Mouse (Mus musculus): ENCODE measurements at regions not wholly inside any gene's neighbourhood (a gene's known extent, or its start where the extent isn't known, plus 50 kb on each side); places are given as distances from the start of the nearest gene placed in this dataset.
A peak's percentile ranks its signal among the peaks of the same experiment; 100 is the strongest.

DNA sequence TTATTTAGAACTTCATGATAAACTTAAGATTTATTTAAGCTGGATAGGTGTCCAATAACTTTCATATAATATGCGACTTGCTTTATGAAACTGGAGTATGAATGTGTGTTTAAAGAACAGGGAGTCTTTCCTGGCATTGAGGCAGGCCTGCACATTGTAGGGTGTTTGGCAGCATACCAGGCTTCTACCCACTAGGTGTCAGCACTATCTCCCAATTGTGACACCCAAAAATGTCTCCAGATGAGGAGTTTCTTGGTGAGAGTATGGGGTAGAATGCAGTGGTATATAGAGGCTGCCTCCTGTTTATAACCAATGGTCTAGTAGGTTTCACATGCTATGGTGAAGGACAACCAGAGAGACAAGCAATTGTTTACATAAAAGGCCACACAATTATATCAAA lies 311.9 kb downstream of the Gpat3 start:
- DNase-seq (ENCODE audit: low spot score in 2 of 2), result no peak

DNA sequence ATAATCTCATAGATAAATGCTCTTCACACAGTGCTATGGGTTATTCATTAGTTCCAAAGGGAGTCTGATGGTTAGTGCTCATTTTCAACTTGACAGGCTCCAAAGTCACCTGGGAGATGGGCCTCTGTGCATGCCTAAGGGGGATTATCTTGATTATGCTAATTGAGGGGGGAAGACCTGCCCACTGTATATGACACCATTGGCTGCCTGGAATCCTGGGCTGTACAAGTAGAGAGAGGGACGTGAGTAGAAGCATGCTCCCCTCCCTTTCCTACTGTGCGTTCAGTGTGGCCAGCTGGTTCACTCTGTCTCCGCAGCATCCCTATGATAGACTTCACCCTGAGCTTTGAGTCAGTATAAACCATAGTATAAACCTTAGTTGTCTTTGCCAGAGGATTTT lies 300.8 kb downstream of the Gpat3 start:
- DNase-seq (ENCODE audit: low spot score in 2 of 2), result no peak

DNA sequence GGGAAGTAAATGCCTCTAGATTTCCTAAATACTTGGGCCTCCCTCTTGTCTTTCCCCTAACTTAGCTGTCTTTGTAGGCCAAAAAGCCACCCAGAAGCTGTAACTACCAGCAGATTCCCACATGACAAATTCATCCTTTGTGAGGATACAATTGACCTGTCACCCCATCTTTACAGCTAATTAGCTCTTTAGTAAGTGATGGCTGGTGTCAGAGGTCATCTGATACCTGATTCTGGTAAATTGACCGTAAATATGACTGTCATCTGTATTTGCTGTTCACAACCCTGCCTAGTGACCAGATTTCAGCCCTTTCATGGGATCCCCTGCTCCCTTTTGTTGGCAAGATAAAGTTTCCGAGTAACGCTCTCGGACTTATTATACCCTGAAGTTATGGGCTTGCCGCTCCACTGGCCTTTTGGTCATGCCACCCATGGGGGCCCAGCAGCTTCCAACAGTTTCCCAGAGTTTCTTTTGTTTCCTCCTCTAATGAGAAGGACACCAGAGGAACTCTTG lies 279.5 kb downstream of the Gpat3 start:
- no peak for DNase-seq (ENCODE audit: low spot score in 2 of 2)

DNA sequence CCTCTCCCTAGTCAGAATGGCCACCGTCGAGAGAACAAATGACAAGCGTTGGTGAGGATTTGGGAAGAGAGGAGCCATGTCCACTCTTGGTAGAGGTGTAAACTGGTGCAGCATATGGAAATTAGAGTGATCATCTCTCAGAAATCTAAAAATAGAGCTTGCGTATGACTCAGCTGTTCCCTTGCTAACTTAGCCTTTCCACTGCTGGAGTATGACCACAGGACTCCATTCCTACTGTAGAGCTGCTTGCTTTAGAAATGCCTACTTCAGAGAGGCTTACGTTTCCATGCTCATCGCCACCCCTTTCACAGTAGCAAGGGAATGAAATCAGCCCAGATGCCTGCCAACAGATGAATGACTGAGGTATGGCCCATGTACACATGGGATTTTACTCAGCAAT lies 277.4 kb downstream of the Gpat3 start:
- no peak for DNase-seq (ENCODE audit: low spot score in 2 of 2)

DNA sequence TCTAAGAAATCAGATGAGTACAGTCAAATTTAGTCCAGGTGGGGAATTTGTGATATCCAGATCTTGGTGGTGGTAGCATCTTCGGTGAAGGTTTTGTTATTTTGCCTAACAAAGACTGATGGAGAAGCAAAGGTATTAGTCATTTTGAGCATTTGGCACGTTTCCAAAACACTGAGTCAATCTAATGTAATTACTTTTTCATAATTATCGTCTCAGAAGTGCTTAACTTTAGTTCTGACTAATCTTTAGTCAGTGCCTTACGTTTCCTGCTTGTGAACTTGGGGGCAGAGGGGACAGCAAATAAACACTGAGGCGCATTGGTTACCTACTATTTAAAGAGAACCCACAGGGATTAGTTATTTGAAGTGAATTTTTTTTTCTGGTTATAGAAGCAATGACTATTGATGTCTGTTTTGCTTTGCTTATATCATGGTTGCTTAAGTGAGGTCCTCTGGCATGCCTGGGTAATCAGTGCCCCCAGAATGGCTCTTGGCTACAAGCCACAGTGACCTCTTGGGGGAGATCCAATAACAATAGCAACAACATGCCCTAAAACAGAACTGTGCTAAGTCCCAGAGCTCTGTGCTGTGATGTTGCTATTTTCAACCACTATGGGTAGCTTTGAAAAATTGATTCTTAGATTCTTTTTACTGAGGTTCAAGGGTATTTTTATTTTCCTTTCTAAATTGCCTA lies 275.1 kb downstream of the Gpat3 start:
- no peak for DNase-seq (ENCODE audit: low spot score in 2 of 2)

- DNase-seq (ENCODE audit: low spot score in 2 of 2), result no peak
These were observed 266.7 kb downstream of the Gpat3 start for GRCm38 (mm10) chr5:101112151-101112769.

DNA sequence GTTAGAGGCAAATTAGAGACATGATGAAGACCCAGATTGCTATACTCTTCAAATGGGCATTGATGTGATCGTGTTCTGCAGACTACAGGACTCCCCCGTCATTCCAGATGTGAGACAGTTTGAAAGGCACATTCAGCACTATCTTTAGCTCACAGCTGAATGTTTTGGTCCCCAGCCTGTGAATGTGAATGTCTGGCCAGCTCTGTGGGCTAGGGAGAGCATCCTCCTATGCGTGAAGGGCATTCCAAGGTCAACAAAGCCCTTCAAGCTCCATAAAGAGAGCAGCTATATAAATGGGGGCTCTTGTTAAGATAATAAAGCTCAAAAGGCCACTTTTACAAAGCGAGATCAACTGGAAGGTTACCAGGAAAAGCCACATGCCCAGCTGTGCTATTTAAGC lies 266.1 kb downstream of the Gpat3 start:
- no peak for DNase-seq (ENCODE audit: low spot score in 2 of 2)

- DNase-seq (ENCODE audit: low spot score in 2 of 2), result no peak
These were observed 255.6 kb downstream of the Gpat3 start for GRCm38 (mm10) chr5:101100975-101101699.

GRCm38 (mm10) chr5:101091027-101091598 lies 245.6 kb downstream of the Gpat3 start:
- no peak for DNase-seq (ENCODE audit: low spot score in 2 of 2)

DNA sequence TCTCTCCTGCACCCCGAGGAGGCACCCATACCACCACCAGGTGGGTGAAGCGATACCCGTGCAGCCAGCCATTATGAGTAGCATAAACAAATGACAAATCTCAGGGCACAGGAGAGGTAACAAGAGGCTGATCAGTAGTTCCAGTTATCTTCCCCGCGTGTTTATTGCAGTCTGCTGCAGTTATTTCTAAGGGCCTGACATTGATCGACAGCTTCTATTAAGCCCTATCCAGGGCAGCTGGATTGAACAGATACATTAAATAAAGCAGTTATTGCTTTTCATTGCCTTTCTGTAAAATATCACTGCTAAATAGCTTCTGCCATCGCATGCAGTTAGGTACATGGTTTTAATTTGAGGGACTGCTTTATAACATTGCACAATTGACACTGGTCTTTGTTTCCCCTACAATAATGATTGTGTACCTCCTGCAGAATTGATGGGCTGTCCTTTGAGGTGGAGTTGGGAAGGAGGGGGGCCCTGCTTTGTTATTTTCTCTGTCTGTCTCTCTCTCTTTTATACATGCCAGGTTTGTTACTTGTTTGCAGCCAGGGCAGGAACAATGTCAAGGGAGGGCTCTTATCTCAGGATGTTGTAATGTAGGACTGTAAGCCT lies 245.0 kb downstream of the Gpat3 start:
- DNase-seq (ENCODE audit: low spot score in 2 of 2), result no peak

GRCm38 (mm10) chr5:101085199-101085598 lies 239.7 kb downstream of the Gpat3 start:
- DNase-seq (ENCODE audit: low spot score in 2 of 2), result no peak

DNA sequence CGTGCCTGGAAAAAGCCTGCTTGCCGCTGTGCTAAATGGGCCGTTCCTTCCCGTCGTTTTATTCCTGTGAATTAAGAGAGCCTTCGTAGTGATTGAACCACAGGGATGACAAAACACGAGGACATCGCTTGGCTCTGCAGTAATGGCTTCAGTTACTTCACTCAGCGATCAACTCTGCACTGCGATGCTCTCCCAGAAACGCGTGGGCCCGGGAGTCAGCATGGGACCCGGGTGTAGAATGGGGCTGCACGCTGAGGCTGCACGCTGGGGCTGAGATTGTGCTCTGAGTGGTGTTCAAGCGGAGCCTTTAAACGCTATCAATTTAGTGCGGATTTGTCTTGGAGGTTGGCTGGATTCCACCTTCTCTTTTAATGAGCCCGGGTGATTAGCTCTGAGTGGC lies 237.1 kb downstream of the Gpat3 start:
- DNase-seq (ENCODE audit: low spot score in 2 of 2), result no peak

- no peak for DNase-seq (ENCODE audit: low spot score in 2 of 2)
These were observed 218.8 kb downstream of the Gpat3 start for GRCm38 (mm10) chr5:101064308-101064707.

GRCm38 (mm10) chr5:101063254-101063653 lies 217.7 kb downstream of the Gpat3 start:
- DNase-seq (ENCODE audit: low spot score in 2 of 2), result no peak

GRCm38 (mm10) chr5:101051591-101051990 lies 206.1 kb downstream of the Gpat3 start:
- DNase-seq (ENCODE audit: low spot score in 2 of 2), result no peak

GRCm38 (mm10) chr5:101040488-101040887 lies 195.0 kb downstream of the Gpat3 start:
- no peak for DNase-seq (ENCODE audit: low spot score in 2 of 2)

DNA sequence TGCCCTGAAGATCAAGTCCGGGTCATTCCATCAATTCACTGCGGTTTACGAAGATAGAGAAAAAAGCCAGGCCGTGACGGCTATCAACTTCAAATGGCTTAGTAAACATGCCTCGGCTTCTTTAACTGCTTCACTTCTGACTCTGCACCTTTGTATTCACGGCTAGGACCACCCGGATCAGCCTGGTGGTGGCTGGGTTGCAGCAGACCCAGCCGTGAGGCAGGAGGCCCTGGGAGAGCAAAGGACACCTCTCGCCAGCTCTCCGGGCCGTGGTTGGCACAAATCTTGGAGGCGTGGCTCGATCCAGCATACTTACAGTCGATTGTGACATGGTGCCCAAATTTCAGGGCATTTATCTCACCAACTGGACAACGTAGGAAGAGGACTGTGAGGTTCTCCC lies 187.5 kb downstream of the Gpat3 start:
- DNase-seq (ENCODE audit: low spot score in 2 of 2), result no peak

- no peak for DNase-seq (ENCODE audit: low spot score in 2 of 2)
These were observed 186.8 kb downstream of the Gpat3 start for GRCm38 (mm10) chr5:101032147-101032900.

- no peak for DNase-seq (ENCODE audit: low spot score in 2 of 2)
These were observed 179.3 kb downstream of the Gpat3 start for GRCm38 (mm10) chr5:101024796-101025195.

DNA sequence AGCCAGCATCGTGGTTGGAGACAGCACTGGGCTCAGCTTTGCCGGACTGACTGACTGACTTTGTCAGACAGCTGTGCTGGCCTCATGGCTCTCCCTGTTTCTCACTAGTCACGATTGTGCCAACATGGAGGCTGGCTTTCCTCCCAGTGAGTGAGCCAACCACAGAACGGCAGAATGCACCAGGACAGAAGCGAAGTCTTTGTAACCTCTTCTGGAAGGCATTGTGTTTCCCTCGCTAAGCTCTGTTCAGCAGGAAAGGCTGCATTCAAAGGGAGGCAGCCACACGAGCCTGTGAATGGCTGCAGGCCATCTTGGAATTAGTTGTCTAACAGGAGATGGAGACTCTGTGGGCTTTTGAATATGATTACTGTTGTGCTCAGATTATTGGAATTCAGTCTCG lies 178.3 kb downstream of the Gpat3 start:
- DNase-seq (ENCODE audit: low spot score in 2 of 2), result peak in 1 of 2 experiments; percentile 38

- DNase-seq (ENCODE audit: low spot score in 2 of 2), result peak; percentile 44 to 72
These were observed 175.3 kb downstream of the Gpat3 start for GRCm38 (mm10) chr5:101020784-101021183.

Data from gastrocnemius, postnatal 4 days (tissue).